Mouse (Mus musculus) kidney, postnatal 36 days (tissue): Measurements from ENCODE around the gene Olfr870.
"Not testable (repeated sequence)": the region's sequence is repeated elsewhere in the genome, so short reads cannot be mapped to it uniquely, and the experiment has no call there.

Source experiments
- DNase-seq, 2 experiments: peaks; one replicate each; pipeline ENCODE4 v3.0.0; 2021 to 2022; ENCODE audit warnings: mixed read lengths in 2 of 2

The Olfr870 gene

GRCm38 (mm10) chr9:20173957-20174356, at the start of gene Olfr870:
TSS of gene Olfr870 (minus strand) at chr9:20174057.
- DNase-seq, result no peak

DNA sequence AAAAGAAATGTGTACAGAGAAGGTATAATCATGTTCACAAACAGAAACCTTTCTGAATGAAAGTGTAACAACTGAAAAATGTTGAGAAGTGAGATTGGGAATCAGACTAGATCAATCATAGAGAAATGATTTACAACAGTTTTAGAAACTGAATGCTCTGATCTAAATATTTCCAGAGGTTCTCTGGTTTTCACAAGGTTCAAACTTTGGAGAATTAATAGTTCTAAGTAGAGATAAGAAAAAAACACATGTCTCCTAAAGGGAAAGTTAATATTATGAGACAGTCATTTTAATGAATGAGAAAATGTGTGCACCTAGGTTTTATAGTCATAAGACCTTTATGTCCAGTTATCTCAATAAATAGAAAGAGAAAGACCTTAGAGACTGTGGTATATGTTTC, 38.0 kb upstream of the Olfr870 start, which contains the start of gene Olfr871:
Olfr871 (plus strand) TSS at position 301 of the 400 bp plus-strand sequence.
- no peak for DNase-seq

DNA sequence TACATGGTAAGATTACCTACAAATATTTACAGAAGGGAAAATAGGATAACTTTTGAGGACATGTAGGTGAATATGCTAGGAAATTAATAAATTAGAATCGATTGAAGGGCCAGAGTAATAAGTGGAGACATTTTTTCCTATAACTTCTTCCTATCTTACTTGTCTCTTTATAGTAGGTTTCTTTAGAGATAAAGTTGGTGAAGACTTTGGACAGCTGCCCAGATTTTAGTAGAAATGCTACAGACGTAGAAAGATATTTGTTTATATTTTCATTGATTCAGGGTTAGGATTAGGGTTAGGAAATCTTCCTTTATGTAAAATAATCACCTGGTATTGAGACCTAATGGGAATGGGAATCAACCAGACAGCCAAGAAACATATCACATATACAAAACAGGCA, 37.6 kb upstream of the Olfr870 start:
- DNase-seq, result no peak

DNA sequence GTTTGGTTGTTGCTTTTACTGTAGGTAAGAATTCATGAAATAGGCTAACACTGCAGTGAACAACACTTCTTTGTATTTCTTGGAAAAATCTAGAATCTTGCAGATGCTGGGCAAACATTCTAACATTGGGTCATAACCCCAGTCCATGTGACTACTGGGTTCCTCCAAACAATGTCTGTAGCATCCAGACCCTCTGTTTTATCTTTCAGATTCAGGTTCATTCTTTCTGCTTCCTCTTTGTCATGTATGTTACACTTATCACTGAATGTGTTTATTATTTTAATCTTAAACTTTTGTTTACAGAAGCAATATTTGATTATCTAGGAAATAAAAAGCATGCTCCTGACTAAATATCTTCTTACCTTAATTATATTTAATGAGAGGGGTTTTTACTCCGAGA, 37.0 kb upstream of the Olfr870 start:
- no peak for DNase-seq

DNA sequence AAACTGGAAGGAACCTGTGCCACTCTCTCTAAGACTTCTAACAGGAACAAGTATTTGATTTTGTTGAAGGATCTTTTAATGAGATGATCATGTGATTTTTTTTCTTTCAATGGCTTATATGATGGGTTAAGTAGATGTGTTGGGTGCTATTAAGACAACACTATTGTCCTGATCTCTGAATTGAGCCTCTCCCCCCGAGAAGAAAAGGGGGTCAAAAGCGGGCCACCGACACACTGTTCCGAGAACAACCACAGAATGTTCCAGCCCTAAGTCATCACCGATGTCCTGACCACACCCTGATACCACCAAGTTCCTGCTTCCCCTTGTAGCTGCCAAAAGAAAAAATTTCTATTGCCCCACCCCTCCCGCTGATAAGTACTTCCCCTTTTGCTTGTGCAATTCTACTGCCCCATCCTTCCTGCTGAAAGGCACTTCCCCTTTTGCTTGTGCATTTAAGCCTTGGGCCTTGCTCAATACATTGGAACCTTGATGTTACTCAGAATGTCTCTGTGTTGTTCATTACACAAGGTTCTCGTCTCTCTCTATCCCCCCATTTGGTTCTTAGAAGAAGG, 29.6 kb upstream of the Olfr870 start:
- not testable (repeated sequence) for DNase-seq

DNA sequence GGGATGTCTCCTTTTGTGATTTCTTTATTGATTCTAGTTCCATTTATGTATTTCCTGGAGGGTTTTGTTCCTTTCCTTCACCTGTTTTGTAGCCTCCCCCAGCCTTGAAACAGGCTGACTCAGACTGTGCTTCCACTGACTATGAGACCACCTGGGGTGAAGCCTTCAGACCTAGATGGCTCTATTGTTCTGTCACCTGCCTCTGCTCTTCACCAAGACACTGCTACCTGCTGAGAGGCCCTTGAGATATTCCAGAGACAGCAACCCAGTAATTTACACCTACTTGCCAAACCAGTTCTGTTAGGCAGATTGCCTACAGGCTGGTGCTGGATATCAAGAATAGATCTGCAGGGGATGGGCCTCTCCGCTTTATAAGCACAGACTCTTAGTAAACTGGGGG, 28.3 kb upstream of the Olfr870 start:
- no peak for DNase-seq

DNA sequence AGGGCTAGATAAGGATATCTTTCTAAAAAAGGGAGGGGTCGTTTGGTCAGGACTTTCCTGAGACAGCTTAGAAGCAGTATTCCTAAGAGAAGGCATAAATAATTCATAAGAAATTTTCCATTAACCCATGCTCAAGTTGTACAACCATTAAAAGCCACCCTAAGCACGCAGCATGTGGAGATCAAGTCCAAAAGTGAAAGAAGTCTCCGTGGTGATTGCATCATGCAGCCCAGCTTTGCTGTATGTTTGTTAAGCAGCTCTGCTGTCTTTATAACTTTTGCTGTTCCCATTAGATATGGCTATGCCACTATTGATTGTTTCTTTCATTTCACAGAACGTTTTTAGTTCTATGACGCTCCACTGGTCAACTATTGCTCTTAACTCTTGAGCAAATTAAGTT, 5.6 kb upstream of the Olfr870 start:
- peak in 1 of 2 experiments; percentile 1 for DNase-seq

DNA sequence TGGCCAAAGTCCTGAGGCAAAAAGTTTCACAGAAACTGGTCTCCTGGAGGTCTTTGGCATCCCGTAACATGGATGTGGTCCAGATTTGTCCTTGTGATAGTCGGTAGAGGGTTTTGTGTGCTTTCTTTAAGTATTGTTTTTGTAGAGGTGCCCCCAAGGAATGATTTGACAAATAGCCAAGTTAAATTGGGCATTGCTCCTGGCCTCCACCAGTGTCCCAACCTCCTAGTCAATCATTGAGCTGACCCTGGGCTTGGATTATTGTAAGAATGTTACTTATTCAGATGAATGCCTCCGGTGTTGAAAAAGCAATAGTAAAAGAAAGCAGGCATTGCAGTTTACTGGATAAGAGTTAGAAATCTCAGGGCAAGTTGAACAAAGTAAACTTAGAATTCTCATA, 24.2 kb downstream of the Olfr870 start:
- DNase-seq, result peak; percentile 19 to 36

GRCm38 (mm10) chr9:20128709-20129108, 45.1 kb downstream of the Olfr870 start, which contains the start of gene Olfr869:
TSS of gene Olfr869 (plus strand) at chr9:20129009.
- no peak for DNase-seq
